In the genomic region with DNA sequence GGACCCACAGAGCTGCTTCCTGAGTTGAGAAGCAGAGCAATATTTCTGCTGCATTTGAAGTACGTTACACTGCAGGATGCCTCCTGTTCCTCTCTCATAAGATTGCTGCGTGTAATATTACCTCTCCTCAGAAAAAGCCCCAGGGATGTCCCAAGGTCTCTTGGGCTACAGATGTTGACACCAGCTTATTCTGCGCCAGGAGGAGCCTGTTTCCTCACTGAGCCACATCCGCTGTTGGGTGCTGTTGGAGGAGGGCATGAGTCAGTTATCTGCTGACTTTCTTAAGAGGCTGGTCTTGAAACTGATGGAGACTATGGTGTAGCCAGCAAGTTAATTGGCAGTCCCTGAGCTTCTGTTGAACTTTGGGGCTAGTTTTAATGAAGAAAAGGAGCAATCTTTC, we compare ENCODE assay signal across 28 mouse cellular contexts.
A peak's percentile ranks its signal among the peaks of the same experiment; 100 is the strongest.
DNase-seq lines count a peak whose midpoint lies in the region; ATAC-seq and TF ChIP-seq lines count a peak whose summit lies in the region.
"Had no signal": no experiment of that assay in that cellular context is flagged by ENCODE, and none has a peak within 500 bp of the region (broad histone marks: within the 10 kb centered on the region; RNA-seq: fewer than 3 reads in every experiment).

No protein-coding gene starts in this region.

- no peaks in the 10 kb centered on the region for H3K27me3 ChIP-seq in heart, embryonic 11.5 days (ENCODE audit: control insufficient read depth, insufficient read depth, low read length)
- no peaks in the 10 kb centered on the region for H3K27me3 ChIP-seq in heart, adult 2 months (ENCODE audit: control insufficient read depth, insufficient read depth, low read length)
- no peaks in the 10 kb centered on the region for H3K27me3 ChIP-seq in embryonic facial prominence, embryonic 14.5 days (replicated peaks; ENCODE audit: control insufficient read depth, insufficient read depth, low read length)
- no peaks in the 10 kb centered on the region for H3K27me3 ChIP-seq in megakaryocyte, embryonic 14.5 days (replicated peaks)
- H3K27me3 ChIP-seq: heart, embryonic 15.5 days; hindbrain, embryonic 15.5 days; lung, embryonic 15.5 days; neural tube, embryonic 15.5 days had no signal

- no peak for TF ChIP-seq EP300 in heart, adult 2 months (IDR thresholded peaks at IDR 0.05; ENCODE audit: insufficient read depth, low read depth, low read length)

- H3K4me3 ChIP-seq in heart, embryonic 11.5 days (ENCODE audit: low read depth, low read length), result no peak overlapping the region
- H3K4me3 ChIP-seq in heart, adult 2 months, result no peak overlapping the region
- no peak overlapping the region for H3K4me3 ChIP-seq in embryonic facial prominence, embryonic 14.5 days (ENCODE audit: low read depth, low read length)
- H3K4me3 ChIP-seq in megakaryocyte, embryonic 14.5 days (replicated peaks), result peak overlapping the region; percentile 31
- H3K4me3 ChIP-seq: forebrain, embryonic 10.5 days; heart, embryonic 15.5 days; hindbrain, embryonic 15.5 days; layer of hippocampus, adult 2 months; lung, embryonic 15.5 days; midbrain, embryonic 10.5 days; myocyte; neural tube, embryonic 15.5 days had no signal

- H3K79me2 ChIP-seq in heart, adult 2 months (replicated peaks; ENCODE audit: control insufficient read depth, insufficient read depth, low read length), result no peaks in the 10 kb centered on the region

- no peak overlapping the region for H3K9ac ChIP-seq in heart, embryonic 11.5 days (ENCODE audit: low read depth, low read length)
- H3K9ac ChIP-seq in heart, adult 2 months (ENCODE audit: low read depth, low read length), result no peak overlapping the region
- no peak overlapping the region for H3K9ac ChIP-seq in embryonic facial prominence, embryonic 14.5 days (ENCODE audit: low read depth, low read length)
- H3K9ac ChIP-seq: heart, embryonic 15.5 days; hindbrain, embryonic 15.5 days; lung, embryonic 15.5 days; neural tube, embryonic 15.5 days had no signal

- no peak for TF ChIP-seq CTCF in heart, adult 2 months (IDR thresholded peaks at IDR 0.05)

- H3K4me2 ChIP-seq in heart, embryonic 11.5 days, result no peak overlapping the region; the same call in 1 of the 2 replicates
- no peak overlapping the region for H3K4me2 ChIP-seq in embryonic facial prominence, embryonic 14.5 days (ENCODE audit: low read depth, low read length)
- H3K4me2 ChIP-seq: heart, embryonic 15.5 days; hindbrain, embryonic 15.5 days; lung, embryonic 15.5 days; neural tube, embryonic 15.5 days had no signal

- intact Hi-C loops in heart, adult 2 months (cut with DNase I), result no loop called here

- no peaks in the 10 kb centered on the region for H3K36me3 ChIP-seq in heart, embryonic 11.5 days (ENCODE audit: control insufficient read depth, insufficient read depth, low read length)
- no peaks in the 10 kb centered on the region for H3K36me3 ChIP-seq in heart, adult 2 months (ENCODE audit: control insufficient read depth, insufficient read depth, low read length)
- H3K36me3 ChIP-seq in embryonic facial prominence, embryonic 14.5 days (ENCODE audit: control insufficient read depth, insufficient read depth, low read length), result peaks cover under 1% of the 10 kb centered on the region; the same call in 1 of the 2 replicates
- H3K36me3 ChIP-seq in megakaryocyte, embryonic 14.5 days (replicated peaks; ENCODE audit: low read length), result no peaks in the 10 kb centered on the region
- H3K36me3 ChIP-seq: forebrain, embryonic 10.5 days; heart, embryonic 15.5 days; hindbrain, embryonic 15.5 days; lung, embryonic 15.5 days; midbrain, embryonic 10.5 days; neural tube, embryonic 15.5 days had no signal

- no peaks in the 10 kb centered on the region for H3K4me1 ChIP-seq in heart, embryonic 11.5 days (ENCODE audit: control insufficient read depth, insufficient read depth, low read length)
- H3K4me1 ChIP-seq in heart, adult 2 months (ENCODE audit: control insufficient read depth, insufficient read depth, low read length), result no peaks in the 10 kb centered on the region
- peaks cover 9% of the 10 kb centered on the region for H3K4me1 ChIP-seq in embryonic facial prominence, embryonic 14.5 days (ENCODE audit: control insufficient read depth, insufficient read depth, low read length)
- H3K4me1 ChIP-seq in megakaryocyte, embryonic 14.5 days, result peaks cover 5% of the 10 kb centered on the region
- H3K4me1 ChIP-seq: heart, embryonic 15.5 days; hindbrain, embryonic 15.5 days had no signal

- no peaks in the 10 kb centered on the region for H3K9me3 ChIP-seq in heart, embryonic 11.5 days (replicated peaks; ENCODE audit: control insufficient read depth, low read length)
- no peaks in the 10 kb centered on the region for H3K9me3 ChIP-seq in embryonic facial prominence, embryonic 14.5 days (ENCODE audit: control insufficient read depth, low read length)
- H3K9me3 ChIP-seq in megakaryocyte, embryonic 14.5 days, result no peaks in the 10 kb centered on the region
- H3K9me3 ChIP-seq: forebrain, embryonic 10.5 days; heart, embryonic 15.5 days; hindbrain, embryonic 15.5 days; lung, embryonic 15.5 days; midbrain, embryonic 10.5 days; neural tube, embryonic 15.5 days had no signal

- no peak for TF ChIP-seq POLR2A in heart, adult 2 months (IDR thresholded peaks at IDR 0.05; ENCODE audit: insufficient read depth, low read depth, low read length)

- 52% methylated on average over 4 of the region's 4 CpGs for WGBS in heart, embryonic 11.5 days (ENCODE audit: insufficient replicate concordance)
- WGBS in heart, adult 2 months, result 39% methylated on average over 4 of the region's 4 CpGs
- WGBS in embryonic facial prominence, embryonic 14.5 days, result 55% methylated on average over 4 of the region's 4 CpGs

- H3K27ac ChIP-seq in heart, embryonic 11.5 days (ENCODE audit: low read depth, low read length), result peak overlapping the region; percentile 30; the same call in 1 of the 2 replicates
- H3K27ac ChIP-seq in heart, adult 2 months, result no peak overlapping the region
- H3K27ac ChIP-seq in embryonic facial prominence, embryonic 14.5 days (replicated peaks; ENCODE audit: low read depth, low read length), result no peak overlapping the region
- H3K27ac ChIP-seq: forebrain, embryonic 10.5 days; heart, embryonic 15.5 days; hindbrain, embryonic 15.5 days; layer of hippocampus, adult 2 months; lung, embryonic 15.5 days; midbrain, embryonic 10.5 days; neural tube, embryonic 15.5 days; stomach, postnatal 0 days had no signal

- no peak for DNase-seq in heart, adult 2 months
- DNase-seq in 416B (ENCODE audit: low read depth), result peak; percentile 89
- DNase-seq in embryonic facial prominence, embryonic 14.5 days (ENCODE audit: low spot score), result peak; percentile 30
- no peak for DNase-seq in right cerebral cortex, postnatal 10 days (ENCODE audit: low spot score in 2 of 2)
- DNase-seq in urinary bladder, adult 18-20 months (ENCODE audit: low spot score in 2 of 2), result no peak
- DNase-seq: adrenal gland, postnatal 36 days; cerebellum, adult 11-12 months; cerebellum, postnatal 10 days; gastrocnemius, postnatal 25 days; heart, postnatal 36 days; kidney, adult 9 months; kidney, postnatal 14 days; lung, postnatal 36 days; right cerebral cortex, adult 18-20 months; thymus, adult 2 months had no signal

- ATAC-seq in heart, embryonic 11.5 days (replicated peaks; ENCODE audit: insufficient number of reproducible peaks, low FRiP score, low TSS enrichment), result no peak
- peak; percentile 74; the same call in 1 of the 2 replicates for ATAC-seq in embryonic facial prominence, embryonic 14.5 days (ENCODE audit: low read depth)
- ATAC-seq: intestine, embryonic 16.5 days; midbrain, embryonic 16.5 days had no signal

Comparison
In these comparisons a context has a peak if more than half of its experiments do, and no peak if none do; other contexts are left out.
1. DNase-seq: peak in 416B (single experiment) and embryonic facial prominence, embryonic 14.5 days (single experiment); none in heart, adult 2 months (0 of 2), right cerebral cortex, postnatal 10 days (0 of 2) and urinary bladder, adult 18-20 months (0 of 2).